Mouse (Mus musculus): ENCODE results near the gene Mpg.

Mpg gene

GRCm38 (mm10) chr11:32232848-32233247, 6.5 kb downstream of the Mpg start:
- DNase-seq, result peak; percentile 8

GRCm38 (mm10) chr11:32233895-32234294, 7.6 kb downstream of the Mpg start:
- DNase-seq, result peak; percentile 31

GRCm38 (mm10) chr11:32234816-32235485, 8.6 kb downstream of the Mpg start:
- DNase-seq, result no peak

- peak; percentile 64 for DNase-seq
Measured at GRCm38 (mm10) chr11:32235646-32236045, 9.3 kb downstream of the Mpg start.

- DNase-seq, result no peak
Measured at GRCm38 (mm10) chr11:32236132-32236531, 9.8 kb downstream of the Mpg start.

- peak; percentile 81 for DNase-seq
Measured at GRCm38 (mm10) chr11:32236712-32237410, 10.6 kb downstream of the Mpg start.

- DNase-seq, result no peak
Measured at GRCm38 (mm10) chr11:32237411-32237795, 11.1 kb downstream of the Mpg start.

- peak; percentile 52 for DNase-seq
Measured at GRCm38 (mm10) chr11:32238093-32238860, 12.0 kb downstream of the Mpg start.

- DNase-seq, result no peak
Measured at GRCm38 (mm10) chr11:32241391-32241790, 15.1 kb downstream of the Mpg start.

- DNase-seq, result no peak
Measured at GRCm38 (mm10) chr11:32242209-32242608, 15.9 kb downstream of the Mpg start.

- no peak for DNase-seq
Measured at GRCm38 (mm10) chr11:32243205-32243955, 17.1 kb downstream of the Mpg start.

- DNase-seq, result no peak
Measured at GRCm38 (mm10) chr11:32244064-32244463, 17.8 kb downstream of the Mpg start.

GRCm38 (mm10) chr11:32244617-32245016, 18.3 kb downstream of the Mpg start:
- no peak for DNase-seq

- no peak for DNase-seq
Measured at GRCm38 (mm10) chr11:32245614-32246013, 19.3 kb downstream of the Mpg start.

GRCm38 (mm10) chr11:32247068-32247467, 20.8 kb downstream of the Mpg start:
- DNase-seq, result no peak

- DNase-seq, result no peak
Measured at GRCm38 (mm10) chr11:32248350-32248749, 22.0 kb downstream of the Mpg start.

GRCm38 (mm10) chr11:32250880-32251763, 24.8 kb downstream of the Mpg start:
- no peak for DNase-seq

- DNase-seq, result no peak
Measured at GRCm38 (mm10) chr11:32253121-32253520, 26.8 kb downstream of the Mpg start.

GRCm38 (mm10) chr11:32256146-32256545, 29.8 kb downstream of the Mpg start:
- no peak for DNase-seq

GRCm38 (mm10) chr11:32256566-32256965, 30.3 kb downstream of the Mpg start:
- no peak for DNase-seq

GRCm38 (mm10) chr11:32262674-32263415, 36.5 kb downstream of the Mpg start:
- DNase-seq, result no peak
